Mouse (Mus musculus) olfactory bulb, adult 2 months (tissue): ENCODE measurements around the gene Skil.

Source experiments
- CTCF ChIP-seq: fragments of 200-500 bp; IDR thresholded peaks from 2 replicates; pipeline ENCODE4 v1.5.1; 2012; ENCODE audit warnings: low read depth, mild to moderate bottlenecking, low read length, moderate library complexity; ENCODE audit not compliant: insufficient read depth
- POLR2A ChIP-seq: fragments of 200-500 bp; IDR thresholded peaks from 2 replicates; pipeline ENCODE4 v1.6.1; 2012; ENCODE audit warnings: mild to moderate bottlenecking, low read depth, low read length, moderate library complexity; ENCODE audit not compliant: insufficient read depth

GRCm38 (mm10) chr3:31077068-31077703 is 17.7 kb upstream of the Skil start:
- TF ChIP-seq CTCF (no peak), POLR2A (no peak)
